25 mouse cellular contexts compared by ENCODE assay signal in the genomic region with DNA sequence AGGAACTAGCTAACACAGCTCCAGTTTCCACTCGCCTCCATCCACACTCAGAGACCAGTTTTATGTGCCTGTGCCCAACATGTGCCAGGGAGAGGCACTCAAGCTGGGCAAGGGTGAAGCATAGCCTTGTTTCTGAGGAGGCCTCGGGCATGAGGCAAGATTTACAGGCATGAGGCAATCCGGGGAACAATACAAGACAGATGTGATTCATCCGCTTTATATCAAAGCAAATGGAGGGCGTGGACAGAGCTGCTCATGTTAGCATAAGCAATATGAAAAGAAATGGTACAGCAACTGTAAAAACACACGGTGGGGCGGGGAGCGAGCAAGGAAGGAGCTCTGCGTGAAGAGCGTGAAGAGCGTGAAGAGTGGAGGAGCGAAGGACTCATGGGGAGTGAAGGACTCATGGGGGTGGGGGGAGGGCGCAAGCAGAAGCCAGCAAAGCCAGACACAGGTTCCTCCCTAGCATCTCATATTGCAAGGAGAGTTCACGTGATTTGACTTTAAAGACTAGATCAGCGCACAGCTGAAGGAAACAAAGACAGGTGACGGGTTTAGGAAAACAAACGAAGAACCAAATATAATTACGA. TPM values are rescaled to one million over a fixed set of nuclear protein-coding genes. Genes with fewer than 3 reads are reported as not detected.
A peak's percentile ranks its signal among the peaks of the same experiment; 100 is the strongest.
DNase-seq lines count a peak whose midpoint lies in the region; ATAC-seq and TF ChIP-seq lines count a peak whose summit lies in the region.
"Had no signal": no experiment of that assay in that cellular context is flagged by ENCODE, and none has a peak within 500 bp of the region (broad histone marks: within the 10 kb centered on the region; RNA-seq: fewer than 3 reads in every experiment).

No protein-coding gene starts in this region.

- H3K9ac ChIP-seq in kidney, postnatal 0 days (ENCODE audit: low read depth, low read length), result no peak overlapping the region
- no peak overlapping the region for H3K9ac ChIP-seq in stomach, postnatal 0 days (ENCODE audit: low read length)
- no peak overlapping the region for H3K9ac ChIP-seq in heart, adult 2 months (ENCODE audit: low read depth, low read length)
- H3K9ac ChIP-seq: forebrain, embryonic 12.5 days; heart, embryonic 12.5 days; hindbrain, embryonic 13.5 days had no signal

- no peak for TF ChIP-seq CTCF in kidney, postnatal 0 days (IDR thresholded peaks at IDR 0.05; ENCODE audit: low read depth)
- no peak for TF ChIP-seq CTCF in stomach, postnatal 0 days (IDR thresholded peaks at IDR 0.05; ENCODE audit: low read depth)
- TF ChIP-seq CTCF in heart, adult 2 months (IDR thresholded peaks at IDR 0.05), result no peak

- TF ChIP-seq POLR2A in heart, adult 2 months (IDR thresholded peaks at IDR 0.05; ENCODE audit: insufficient read depth, low read depth, low read length), result no peak

- no peaks in the 10 kb centered on the region for H3K9me3 ChIP-seq in kidney, postnatal 0 days (replicated peaks; ENCODE audit: low read length)
- H3K9me3 ChIP-seq in stomach, postnatal 0 days (ENCODE audit: control insufficient read depth, low read length), result no peaks in the 10 kb centered on the region
- H3K9me3 ChIP-seq: forebrain, embryonic 12.5 days; heart, embryonic 12.5 days; hindbrain, embryonic 13.5 days; midbrain, embryonic 10.5 days had no signal

- no peaks in the 10 kb centered on the region for H3K4me1 ChIP-seq in kidney, postnatal 0 days (replicated peaks; ENCODE audit: insufficient read depth, low read length)
- no peaks in the 10 kb centered on the region for H3K4me1 ChIP-seq in stomach, postnatal 0 days (replicated peaks; ENCODE audit: control insufficient read depth, insufficient read depth)
- no peaks in the 10 kb centered on the region for H3K4me1 ChIP-seq in heart, adult 2 months (ENCODE audit: control insufficient read depth, insufficient read depth, low read length)

- WGBS in kidney, postnatal 0 days, result 39% methylated on average over 18 of the region's 18 CpGs
- WGBS in stomach, postnatal 0 days, result 51% methylated on average over 18 of the region's 18 CpGs
- 73% methylated on average over 18 of the region's 18 CpGs for WGBS in heart, adult 2 months

- DNase-seq in adrenal gland, adult 2 months, result peak; percentile 49
- no peak for DNase-seq in adrenal gland, adult 18-20 months (ENCODE audit: low spot score in 2 of 2)
- DNase-seq in kidney, postnatal 0 days (ENCODE audit: low spot score), result peak; percentile 61
- no peak for DNase-seq in kidney, adult 9 months
- DNase-seq in adrenal gland, postnatal 14 days, result peak; percentile 54
- DNase-seq in stomach, postnatal 0 days (ENCODE audit: low spot score), result no peak
- DNase-seq in Muller cell, postnatal 12 days (ENCODE audit: inconsistent ontology term), result no peak
- DNase-seq in heart, adult 2 months, result no peak
- DNase-seq: cerebellum, adult 9-11 months; heart, postnatal 14 days; kidney, adult 2 months; layer of hippocampus, postnatal 36 days; left cerebral cortex, postnatal 4 days; lung, adult 18-20 months; lung, postnatal 36 days; right cerebral cortex, postnatal 25 days had no signal

- H3K4me3 ChIP-seq in kidney, postnatal 0 days (replicated peaks; ENCODE audit: low read depth, low read length), result no peak overlapping the region
- no peak overlapping the region for H3K4me3 ChIP-seq in stomach, postnatal 0 days (ENCODE audit: low read depth, low read length)
- no peak overlapping the region for H3K4me3 ChIP-seq in heart, adult 2 months
- H3K4me3 ChIP-seq: forebrain, embryonic 12.5 days; heart, embryonic 12.5 days; hindbrain, embryonic 13.5 days; layer of hippocampus, adult 2 months; midbrain, embryonic 10.5 days had no signal

- intact Hi-C loops in heart, adult 2 months (cut with DNase I), result no loop called here

- no peak overlapping the region for H3K27ac ChIP-seq in kidney, postnatal 0 days
- peak overlapping the region; percentile 45; the same call in 1 of the 2 replicates for H3K27ac ChIP-seq in stomach, postnatal 0 days (replicated peaks)
- no peak overlapping the region for H3K27ac ChIP-seq in heart, adult 2 months
- H3K27ac ChIP-seq: forebrain, embryonic 12.5 days; hindbrain, embryonic 13.5 days; layer of hippocampus, adult 2 months; midbrain, embryonic 10.5 days had no signal

- no peaks in the 10 kb centered on the region for H3K79me2 ChIP-seq in heart, adult 2 months (replicated peaks; ENCODE audit: control insufficient read depth, insufficient read depth, low read length)

- no peaks in the 10 kb centered on the region for H3K36me3 ChIP-seq in kidney, postnatal 0 days (ENCODE audit: insufficient read depth, low read length)
- no peaks in the 10 kb centered on the region for H3K36me3 ChIP-seq in stomach, postnatal 0 days (ENCODE audit: control insufficient read depth, insufficient read depth, low read length)
- H3K36me3 ChIP-seq in heart, adult 2 months (ENCODE audit: control insufficient read depth, insufficient read depth, low read length), result no peaks in the 10 kb centered on the region
- H3K36me3 ChIP-seq: forebrain, embryonic 12.5 days; heart, embryonic 12.5 days; hindbrain, embryonic 13.5 days; midbrain, embryonic 10.5 days had no signal

- ATAC-seq in kidney, postnatal 0 days (replicated peaks; ENCODE audit: low FRiP score, low read depth), result peak; percentile 59; the same call in 1 of the 2 replicates
- peak; percentile 75 for ATAC-seq in stomach, postnatal 0 days (ENCODE audit: low FRiP score, low TSS enrichment)
- ATAC-seq: inflammation-experienced regulatory T-cells, adult 6 months had no signal

- TF ChIP-seq EP300 in stomach, postnatal 0 days (optimal IDR thresholded peaks at IDR 0.05), result no peak
- TF ChIP-seq EP300 in heart, adult 2 months (IDR thresholded peaks at IDR 0.05; ENCODE audit: insufficient read depth, low read depth, low read length), result no peak

- no peak overlapping the region for H3K4me2 ChIP-seq in kidney, postnatal 0 days (ENCODE audit: low read length)
- H3K4me2 ChIP-seq in stomach, postnatal 0 days (replicated peaks; ENCODE audit: low read depth), result no peak overlapping the region
- H3K4me2 ChIP-seq: forebrain, embryonic 12.5 days; heart, embryonic 12.5 days; hindbrain, embryonic 13.5 days; liver, embryonic 11.5 days had no signal

- no peaks in the 10 kb centered on the region for H3K27me3 ChIP-seq in kidney, postnatal 0 days (ENCODE audit: insufficient read depth, low read length)
- H3K27me3 ChIP-seq in stomach, postnatal 0 days (ENCODE audit: control insufficient read depth, insufficient read depth, low read length), result no peaks in the 10 kb centered on the region
- H3K27me3 ChIP-seq in heart, adult 2 months (ENCODE audit: control insufficient read depth, insufficient read depth, low read length), result no peaks in the 10 kb centered on the region; the same call in 1 of the 2 replicates
- H3K27me3 ChIP-seq: hindbrain, embryonic 13.5 days had no signal

RNA-seq across cellular contexts. Expression of gene Pkp1, which starts 14.8 kb away (rescaled TPM):
- not detected for total RNA-seq in adrenal gland, adult 2 months (2021)
- polyA plus RNA-seq in adrenal gland, adult 2 months (2012; rRNA removed), result 0.03 TPM in 1 of 2 replicates, not detected in the other
- not detected for total RNA-seq in adrenal gland, adult 18-20 months (2021)
- 0.22 and 0.24 TPM in 2 replicates for polyA plus RNA-seq in kidney, postnatal 0 days (2015; fragmentation: Nextera tagmentation; extraction: Ambion mirVana)
- total RNA-seq in adrenal gland, postnatal 14 days (2021), result not detected in 2 replicates
- 29.8 and 34.2 TPM in 2 replicates for polyA plus RNA-seq in stomach, postnatal 0 days (2015; fragmentation: Nextera tagmentation; extraction: Ambion mirVana)
- not detected for total RNA-seq in heart, adult 2 months (2021)
- polyA plus RNA-seq in heart, adult 2 months (2012; rRNA removed), result 0.03 and 0.16 TPM in 2 replicates
- total RNA-seq: granulocyte monocyte progenitor cell, adult 5-6 weeks; layer of hippocampus, adult 2 months; layer of hippocampus, postnatal 36 days had no signal
- polyA plus RNA-seq: hindbrain, embryonic 13.5 days; inflammation-experienced regulatory T-cells, adult 6 months; midbrain, embryonic 10.5 days; spleen, adult 2 months had no signal

Comparison
In these comparisons a context has a peak if more than half of its experiments do, and no peak if none do; other contexts are left out.
1. DNase-seq: peak in adrenal gland, adult 2 months (single experiment), kidney, postnatal 0 days (single experiment) and adrenal gland, postnatal 14 days (single experiment); none in adrenal gland, adult 18-20 months (0 of 2), kidney, adult 9 months (single experiment), stomach, postnatal 0 days (single experiment), Muller cell, postnatal 12 days (single experiment) and heart, adult 2 months (0 of 2).